Mouse (Mus musculus) liver, embryonic 13.5 days (tissue): ENCODE data around the gene Sema6b. TPM values are rescaled to one million over a fixed set of nuclear protein-coding genes. Genes with fewer than 3 reads are reported as not detected.
A peak's percentile ranks its signal among the peaks of the same experiment; 100 is the strongest.

Experiments
- ATAC-seq: fragments of 200-750 bp; cut with Nextera tagmentation; 2 replicates; pipeline ENCODE4 v1.8.0; 2017; ENCODE audit warnings: low read depth, mild to moderate bottlenecking, moderate number of reproducible peaks, moderate library complexity
- DNase-seq: peaks from one replicate; pipeline ENCODE4 v3.0.0; 2022
- H3K27ac ChIP-seq: fragments of 300-500 bp; sonication (generic); 2 replicates; pipeline ENCODE4 v1.5.1; 2015; ENCODE audit warnings: moderate library complexity, mild to moderate bottlenecking, inconsistent platforms
- H3K27me3 ChIP-seq: fragments of 300-500 bp; sonication (generic); 2 replicates; pipeline ENCODE4 v1.6.1; 2015; ENCODE audit warnings: mild to moderate bottlenecking, inconsistent platforms
- H3K36me3 ChIP-seq: fragments of 300-500 bp; sonication (generic); 2 replicates; pipeline ENCODE4 v1.6.1; 2015; ENCODE audit warnings: mild to moderate bottlenecking, inconsistent platforms
- H3K4me1 ChIP-seq: fragments of 300-500 bp; sonication (generic); replicated peaks from 2 replicates; pipeline ENCODE4 v1.6.1; 2015; ENCODE audit warnings: inconsistent platforms
- H3K4me2 ChIP-seq: fragments of 300-500 bp; sonication (generic); 2 replicates; pipeline ENCODE4 v1.6.1; 2015; ENCODE audit warnings: inconsistent platforms, mild to moderate bottlenecking, moderate library complexity
- H3K4me3 ChIP-seq: fragments of 300-500 bp; sonication (generic); replicated peaks from 2 replicates; pipeline ENCODE4 v1.5.1; 2015; ENCODE audit warnings: mild to moderate bottlenecking, inconsistent platforms
- H3K9ac ChIP-seq: fragments of 300-500 bp; sonication (generic); 2 replicates; pipeline ENCODE4 v1.6.1; 2015; ENCODE audit warnings: mild to moderate bottlenecking, inconsistent platforms
- H3K9me3 ChIP-seq: fragments of 300-500 bp; sonication (generic); replicated peaks from 2 replicates; pipeline ENCODE4 v1.6.1; 2016; ENCODE audit warnings: inconsistent platforms
- WGBS: fragments of 180-500 bp; shearing (Covaris S2); methylation state at CpG from one replicate; pipeline ENCODE4 v1.1.7; 2015; ENCODE audit not compliant: insufficient replicate concordance; 5-methylcytosine and 5-hydroxymethylcytosine counted together
- polyA plus RNA-seq: library from polyadenylated mRNA; unstranded; fragments of >200 nt; fragmentation: Nextera tagmentation; extraction: Ambion mirVana; gene quantifications from 2 replicates; pipeline ENCODE4 v1.2.1, GENCODE M21; 2015

Sema6b gene
- polyA plus RNA-seq = 0.51 and 0.55 TPM in 2 replicates

- H3K27ac ChIP-seq = no peak within 1 kb of the TSS
- under 1% methylated on average over 79 of the region's 79 CpGs for WGBS
- peak within 1 kb of the TSS; percentile 85 for H3K4me2 ChIP-seq
- peak within 1 kb of the TSS; percentile 63 for H3K4me3 ChIP-seq
- H3K9ac ChIP-seq = peak within 1 kb of the TSS; percentile 49
- no peaks in the 10 kb centered on the region for H3K9me3 ChIP-seq
- peaks cover 42% of the 10 kb centered on the region for H3K4me1 ChIP-seq
- DNase-seq (no peak), ATAC-seq (peak; percentile 50)
- no peaks in the 10 kb centered on the region for H3K36me3 ChIP-seq
- H3K27me3 ChIP-seq = peaks cover 75% of the 10 kb centered on the region
Observed at GRCm38 (mm10) chr17:56139858-56140595, at the start of gene Sema6b. Gene Sema6b (minus strand): TSS chr17:56140343.

- no peaks in the 10 kb centered on the region for H3K9me3 ChIP-seq
- ATAC-seq (no peak), DNase-seq (no peak)
- peaks cover 61% of the 10 kb centered on the region for H3K36me3 ChIP-seq
- no peak overlapping the region for H3K4me3 ChIP-seq
- peaks cover 37% of the 10 kb centered on the region for H3K4me1 ChIP-seq
- H3K27ac ChIP-seq = peak overlapping the region; percentile 29
- no peak overlapping the region for H3K9ac ChIP-seq
- WGBS = 63% methylated on average over 11 of the region's 11 CpGs
- H3K27me3 ChIP-seq = no peaks in the 10 kb centered on the region
- no peak overlapping the region for H3K4me2 ChIP-seq
Observed at GRCm38 (mm10) chr17:56185281-56186141, 45.4 kb upstream of the Sema6b start.

GRCm38 (mm10) chr17:56183658-56184103 lies 43.5 kb upstream of the Sema6b start, which contains the start of gene Mydgf:
Gene Mydgf (minus strand): TSS chr17:56183920.
- ATAC-seq = peak; percentile 88
- peak within 1 kb of the TSS; percentile 92 for H3K4me3 ChIP-seq
- H3K36me3 ChIP-seq = peaks cover 61% of the 10 kb centered on the region
- no peaks in the 10 kb centered on the region for H3K27me3 ChIP-seq
- peak within 1 kb of the TSS; percentile 90 for H3K9ac ChIP-seq
- 0% methylated on average over 47 of the region's 47 CpGs for WGBS
- DNase-seq = peak; percentile 93
- H3K27ac ChIP-seq = peak within 1 kb of the TSS; percentile 83
- H3K4me2 ChIP-seq = peak within 1 kb of the TSS; percentile 80
- peaks cover 37% of the 10 kb centered on the region for H3K4me1 ChIP-seq
- H3K9me3 ChIP-seq = no peaks in the 10 kb centered on the region

DNA sequence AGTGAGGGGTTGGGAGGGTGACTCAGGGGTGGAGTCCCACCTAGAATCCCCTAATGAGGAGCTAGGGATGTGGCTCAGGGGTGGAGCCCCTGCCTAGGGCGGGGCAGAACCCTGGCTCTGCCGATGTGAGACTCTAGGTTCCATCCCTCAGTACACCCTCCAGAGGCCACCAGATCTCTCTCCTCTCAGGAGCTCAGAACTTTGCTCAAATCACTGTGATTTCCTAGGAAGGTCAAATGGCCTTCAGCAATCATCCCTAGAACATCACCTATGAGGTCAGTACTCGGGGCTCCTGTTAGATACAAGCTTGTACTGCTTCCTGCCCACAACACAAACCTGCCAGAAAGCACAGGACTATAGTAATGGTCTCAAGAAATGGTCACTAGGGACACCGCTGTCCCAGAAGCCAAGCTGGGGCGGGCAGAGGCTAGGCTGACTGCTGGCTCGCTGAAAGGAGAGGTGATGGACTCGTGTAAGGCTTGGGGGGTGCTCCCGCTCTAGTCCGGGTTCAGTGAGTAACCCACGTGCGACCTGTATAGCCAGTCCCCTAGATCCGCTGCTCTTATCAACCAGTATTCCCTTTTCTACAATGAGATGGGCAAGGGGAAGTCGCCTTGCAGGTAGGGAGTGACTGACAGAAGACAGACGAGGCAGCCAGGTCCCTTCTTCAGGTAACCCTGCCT lies 43.0 kb upstream of the Sema6b start:
- ATAC-seq = peak; percentile 72
- Histone ChIP-seq H3K4me3 (peak overlapping the region; percentile 92), H3K27ac (peak overlapping the region; percentile 83), H3K9me3 (no peaks in the 10 kb centered on the region), H3K4me1 (peaks cover 37% of the 10 kb centered on the region), H3K4me2 (peak overlapping the region; percentile 80), H3K36me3 (peaks cover 61% of the 10 kb centered on the region), H3K9ac (peak overlapping the region; percentile 90), H3K27me3 (no peaks in the 10 kb centered on the region)
- peak; percentile 26 for DNase-seq
- 0% methylated on average over 14 of the region's 14 CpGs for WGBS

DNA sequence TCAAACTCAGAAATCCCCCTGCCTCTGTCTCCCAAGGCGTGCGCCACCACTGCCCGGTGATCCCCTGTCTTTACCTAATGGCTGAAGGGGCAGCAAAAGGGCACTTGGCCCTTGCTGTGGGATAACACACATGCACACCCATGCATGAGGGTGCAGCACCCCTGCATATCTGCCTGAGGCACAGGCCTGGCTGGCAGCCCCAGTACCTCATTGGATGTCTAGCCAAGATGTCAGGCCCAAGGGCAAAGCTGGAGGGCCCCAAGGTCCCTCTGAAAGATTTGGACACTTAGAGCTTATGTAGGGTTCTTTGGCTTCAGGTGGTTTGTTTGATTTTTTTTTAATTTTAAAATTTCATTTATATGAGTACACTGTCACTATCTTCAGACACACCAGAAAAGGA lies 35.3 kb upstream of the Sema6b start:
- DNase-seq (no peak), ATAC-seq (no peak)
- H3K9ac ChIP-seq = no peak overlapping the region
- peaks cover 10% of the 10 kb centered on the region for H3K4me1 ChIP-seq
- 94% methylated on average over 3 of the region's 3 CpGs for WGBS
- H3K27ac ChIP-seq = no peak overlapping the region
- no peak overlapping the region for H3K4me2 ChIP-seq
- no peaks in the 10 kb centered on the region for H3K27me3 ChIP-seq
- H3K4me3 ChIP-seq = no peak overlapping the region
- H3K9me3 ChIP-seq = no peaks in the 10 kb centered on the region
- H3K36me3 ChIP-seq = peaks cover 50% of the 10 kb centered on the region

DNA sequence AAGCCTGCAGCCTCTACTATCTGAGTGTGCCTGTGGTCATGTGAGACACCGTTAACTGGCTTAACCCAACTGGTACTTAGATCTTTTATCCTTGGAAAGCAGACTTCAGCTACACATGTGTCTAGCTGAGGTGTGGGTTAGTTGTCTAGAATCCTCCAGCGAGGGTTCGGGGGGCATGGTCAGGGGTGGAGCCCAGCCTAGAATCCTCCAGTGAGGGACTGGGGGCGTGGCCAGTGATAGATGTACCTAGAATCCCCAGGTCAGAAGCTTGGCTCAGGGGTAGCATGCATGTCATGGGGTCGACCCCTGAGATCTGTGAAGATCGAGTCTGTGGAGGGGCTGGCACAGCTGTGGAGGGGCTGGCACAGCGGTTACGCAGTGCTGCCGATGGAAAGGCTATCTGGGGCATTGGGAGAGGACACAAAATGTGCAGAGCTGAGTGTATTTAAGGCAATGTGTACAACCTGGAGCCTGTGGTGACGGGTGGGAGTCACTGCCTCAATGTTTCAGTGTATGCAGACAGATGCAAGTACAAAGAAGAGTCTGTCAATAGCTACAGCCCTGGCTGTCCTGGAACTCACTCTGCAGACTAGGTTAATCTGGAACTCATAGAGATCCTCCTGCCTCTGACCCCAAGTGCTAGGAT lies 33.4 kb upstream of the Sema6b start:
- Histone ChIP-seq H3K9ac (no peak overlapping the region), H3K4me2 (no peak overlapping the region), H3K27me3 (no peaks in the 10 kb centered on the region), H3K4me1 (peaks cover 26% of the 10 kb centered on the region), H3K4me3 (no peak overlapping the region), H3K36me3 (peaks cover 31% of the 10 kb centered on the region), H3K27ac (no peak overlapping the region), H3K9me3 (no peaks in the 10 kb centered on the region)
- ATAC-seq = no peak
- DNase-seq = no peak
- 56% methylated on average over 10 of the region's 10 CpGs for WGBS

- Histone ChIP-seq H3K9ac (no peak overlapping the region), H3K36me3 (peaks cover 16% of the 10 kb centered on the region), H3K27me3 (no peaks in the 10 kb centered on the region), H3K9me3 (no peaks in the 10 kb centered on the region), H3K4me2 (no peak overlapping the region), H3K27ac (no peak overlapping the region), H3K4me3 (no peak overlapping the region), H3K4me1 (peaks cover 27% of the 10 kb centered on the region)
- WGBS = 81% methylated on average over 17 of the region's 17 CpGs
- no peak for ATAC-seq
- DNase-seq = no peak
Observed at GRCm38 (mm10) chr17:56171881-56172280, 31.7 kb upstream of the Sema6b start.

GRCm38 (mm10) chr17:56171456-56171855 lies 31.3 kb upstream of the Sema6b start:
- WGBS = 69% methylated on average over 9 of the region's 9 CpGs
- no peak for ATAC-seq
- no peak overlapping the region for H3K4me2 ChIP-seq

GRCm38 (mm10) chr17:56170636-56171035 lies 30.5 kb upstream of the Sema6b start:
- no peak; the same call in 1 of the 2 replicates for ATAC-seq
- H3K4me2 ChIP-seq = no peak overlapping the region
- WGBS = 69% methylated on average over 10 of the region's 10 CpGs
- no peaks in the 10 kb centered on the region for H3K9me3 ChIP-seq
- H3K9ac ChIP-seq = no peak overlapping the region
- peaks cover 27% of the 10 kb centered on the region for H3K4me1 ChIP-seq
- H3K27ac ChIP-seq = 0 out of 2 replicates have a peak overlapping the region, but pooled peaks have one; percentile 13
- peaks cover 7% of the 10 kb centered on the region for H3K36me3 ChIP-seq
- no peak for DNase-seq
- H3K27me3 ChIP-seq = no peaks in the 10 kb centered on the region
- no peak overlapping the region for H3K4me3 ChIP-seq

More at GRCm38 (mm10) chr17:56171456-56171855, 31.3 kb upstream of the Sema6b start:
- no peaks in the 10 kb centered on the region for H3K27me3 ChIP-seq
- no peaks in the 10 kb centered on the region for H3K9me3 ChIP-seq
- DNase-seq = no peak
- no peak overlapping the region for H3K4me3 ChIP-seq
- peaks cover 12% of the 10 kb centered on the region for H3K36me3 ChIP-seq
- no peak overlapping the region for H3K27ac ChIP-seq
- peaks cover 27% of the 10 kb centered on the region for H3K4me1 ChIP-seq
- no peak overlapping the region for H3K9ac ChIP-seq

- Histone ChIP-seq H3K27ac (no peak overlapping the region), H3K4me1 (peaks cover 34% of the 10 kb centered on the region), H3K4me3 (no peak overlapping the region), H3K9me3 (no peaks in the 10 kb centered on the region), H3K27me3 (no peaks in the 10 kb centered on the region), H3K4me2 (no peak overlapping the region), H3K36me3 (no peaks in the 10 kb centered on the region), H3K9ac (no peak overlapping the region)
- DNase-seq = no peak
- peak; percentile 12; the same call in 1 of the 2 replicates for ATAC-seq
- WGBS = 36% methylated on average over 6 of the region's 6 CpGs
Observed at GRCm38 (mm10) chr17:56169830-56170229, 29.7 kb upstream of the Sema6b start.
